Comparison of ENCODE assay signal across 21 mouse cellular contexts in genomic region chr16:44102925-44103324, GRCm38 (mm10). TPM values are rescaled to one million over a fixed set of nuclear protein-coding genes. Genes with fewer than 3 reads are reported as not detected.
A peak's percentile ranks its signal among the peaks of the same experiment; 100 is the strongest.
DNase-seq lines count a peak whose midpoint lies in the region; TF ChIP-seq lines count a peak whose summit lies in the region.
"Had no signal": no experiment of that assay in that cellular context is flagged by ENCODE, and none has a peak within 500 bp of the region (broad histone marks: within the 10 kb centered on the region; RNA-seq: fewer than 3 reads in every experiment).

No protein-coding gene starts in this region.

- H3K79me2 ChIP-seq in CH12.LX (replicated peaks; ENCODE audit: control insufficient read depth, extremely low read depth, insufficient read depth, poor library complexity, severe bottlenecking): no peaks in the 10 kb centered on the region

- no peak overlapping the region for H3K27ac ChIP-seq in gastrocnemius, adult 2 months
- H3K27ac ChIP-seq in left cerebral cortex, adult 2 months: no peak overlapping the region
- no peak overlapping the region for H3K27ac ChIP-seq in CH12.LX (ENCODE audit: insufficient read depth, low read depth)
- H3K27ac ChIP-seq in thymus, adult 2 months (ENCODE audit: control insufficient read depth, insufficient read depth, low read length): no peak overlapping the region
- H3K27ac ChIP-seq: limb, embryonic 13.5 days; liver, embryonic 15.5 days; stomach, embryonic 15.5 days had no signal

- no peak for DNase-seq in gastrocnemius, adult 2 months
- no peak for DNase-seq in gastrocnemius, postnatal 36 days
- DNase-seq in left cerebral cortex, adult 2 months (ENCODE audit: extremely low spot score in 1 of 2, low spot score in 2 of 2): no peak
- no peak for DNase-seq in left cerebral cortex, postnatal 36 days (ENCODE audit: low spot score in 2 of 2)
- no peak for DNase-seq in CH12.LX (ENCODE audit: extremely low read depth)
- DNase-seq in induced T-regulatory cell, adult 2 months (ENCODE audit: low read depth): peak; percentile 8
- DNase-seq in neural tube, embryonic 10.5 days (ENCODE audit: extremely low spot score, low spot score): no peak
- no peak for DNase-seq in thymus, adult 2 months
- DNase-seq: adrenal gland, adult 2 months; cerebellum, postnatal 14 days; embryo, embryonic 11 days; heart, adult 18-20 months; heart, postnatal 4 days; kidney, postnatal 4 days; midbrain, embryonic 14.5 days; right cerebral cortex, postnatal 25 days had no signal

- 96% methylated on average over 2 of the region's 2 CpGs for WGBS in thymus, adult 2 months

- peaks cover 54 to 86% of the 10 kb centered on the region in 2 experiments for H3K36me3 ChIP-seq in CH12.LX (replicated peaks in 1 of 2; ENCODE audit: control insufficient read depth in 1 of 2, insufficient read depth in 1 of 2, low read length in 1 of 2)
- peaks cover 58% of the 10 kb centered on the region for H3K36me3 ChIP-seq in thymus, adult 2 months (ENCODE audit: control insufficient read depth, insufficient read depth, low read length)

- in situ Hi-C loops in CH12.LX (cut with MboI; ENCODE audit: low pct_ligation_motif_present, low pct_unique_long_range_greater_than_20kb, low sequenced_read_pairs): no loop called here

- H3K9me3 ChIP-seq in CH12.LX (replicated peaks; ENCODE audit: low read length): no peaks in the 10 kb centered on the region
- H3K9me3 ChIP-seq: G1E; limb, embryonic 13.5 days; liver, embryonic 15.5 days; megakaryocyte, embryonic 14.5 days; stomach, embryonic 15.5 days had no signal

- H3K4me1 ChIP-seq in CH12.LX (ENCODE audit: control insufficient read depth in 1 of 2, insufficient read depth in 2 of 2): no peaks in the 10 kb centered on the region; a peak in 1 of 4 replicates
- no peaks in the 10 kb centered on the region for H3K4me1 ChIP-seq in thymus, adult 2 months (replicated peaks; ENCODE audit: control insufficient read depth, insufficient read depth, low read length)
- H3K4me1 ChIP-seq: limb, embryonic 13.5 days; liver, embryonic 15.5 days; megakaryocyte, embryonic 14.5 days; stomach, embryonic 15.5 days had no signal

- no peak for TF ChIP-seq POLR2A in CH12.LX (IDR thresholded peaks at IDR 0.05; ENCODE audit: low read depth, low read length)
- no peak for TF ChIP-seq POLR2A in thymus, adult 2 months (IDR thresholded peaks at IDR 0.05; ENCODE audit: control insufficient read depth, extremely low read depth, insufficient read depth, low read length, poor library complexity)

- no peak overlapping the region for H3K4me3 ChIP-seq in gastrocnemius, adult 2 months
- no peak overlapping the region for H3K4me3 ChIP-seq in left cerebral cortex, adult 2 months
- no peak overlapping the region for H3K4me3 ChIP-seq in CH12.LX (replicated peaks in 1 of 3; ENCODE audit: low read depth in 2 of 3, low read length in 2 of 3, poor library complexity in 1 of 3)
- no peak overlapping the region for H3K4me3 ChIP-seq in thymus, adult 2 months (ENCODE audit: control insufficient read depth, insufficient read depth, low read length)
- H3K4me3 ChIP-seq: limb, embryonic 13.5 days; liver, embryonic 15.5 days; megakaryocyte, embryonic 14.5 days; stomach, embryonic 15.5 days had no signal

- H3K4me2 ChIP-seq in CH12.LX (ENCODE audit: insufficient read depth, low read depth, poor library complexity, severe bottlenecking): no peak overlapping the region
- H3K4me2 ChIP-seq: limb, embryonic 13.5 days; liver, embryonic 15.5 days; stomach, embryonic 15.5 days had no signal

- no peak for TF ChIP-seq EP300 in CH12.LX (IDR thresholded peaks at IDR 0.05; ENCODE audit: low read length)

- dilution Hi-C loops in CH12.LX (cut with MboI; ENCODE audit: extremely low pct_ligation_motif_present, extremely low pct_unique_long_range_greater_than_20kb, low sequenced_read_pairs): no loop called here

- intact Hi-C loops in gastrocnemius, adult 2 months (cut with DNase I): no loop called here
- intact Hi-C loops in gastrocnemius, postnatal 36 days (cut with DNase I): no loop called here
- intact Hi-C loops in left cerebral cortex, adult 2 months (cut with DNase I): no loop called here
- intact Hi-C loops in left cerebral cortex, postnatal 36 days (cut with DNase I): no loop called here

- H3K9ac ChIP-seq in CH12.LX (ENCODE audit: insufficient read depth, low read depth): no peak overlapping the region
- H3K9ac ChIP-seq: limb, embryonic 13.5 days; liver, embryonic 15.5 days; stomach, embryonic 15.5 days had no signal

- peak; percentile 32; the same call in 1 of the 2 replicates for TF ChIP-seq CTCF in gastrocnemius, adult 2 months (IDR thresholded peaks at IDR 0.05)
- TF ChIP-seq CTCF in left cerebral cortex, adult 2 months (IDR thresholded peaks at IDR 0.05): peak; percentile 24
- TF ChIP-seq CTCF in CH12.LX (conservative IDR thresholded peaks at IDR 0.05 in 1 of 2, IDR thresholded peaks at IDR 0.05 in 1 of 2; ENCODE audit: low read depth in 2 of 2, low read length in 2 of 2): peak; percentile 20 to 40; a peak in 2 of 4 replicates
- no peak for TF ChIP-seq CTCF in thymus, adult 2 months (IDR thresholded peaks at IDR 0.05; ENCODE audit: borderline replicate concordance, control insufficient read depth, extremely low read depth, insufficient read depth, low read length, poor library complexity)

- TF ChIP-seq RAD21 in CH12.LX (IDR thresholded peaks at IDR 0.05; ENCODE audit: low read depth, low read length): no peak

- H3K27me3 ChIP-seq in CH12.LX (replicated peaks): no peaks in the 10 kb centered on the region
- H3K27me3 ChIP-seq in thymus, adult 2 months (ENCODE audit: control insufficient read depth, insufficient read depth, low read length): no peaks in the 10 kb centered on the region
- H3K27me3 ChIP-seq: limb, embryonic 13.5 days; liver, embryonic 15.5 days; megakaryocyte, embryonic 14.5 days; stomach, embryonic 15.5 days had no signal

TF ChIP-seq in CH12.LX, 34 proteins besides CTCF, POLR2A, EP300 and RAD21:
- TF ChIP-seq SMC3 (IDR thresholded peaks at IDR 0.05; ENCODE audit: low read depth, low read length): no peak
- TF ChIP-seq TCF12 (IDR thresholded peaks at IDR 0.05; ENCODE audit: low read depth, low read length): no peak
- TF ChIP-seq ETS1 (conservative IDR thresholded peaks at IDR 0.05; ENCODE audit: low read depth, low read length): no peak
- TF ChIP-seq MAX (IDR thresholded peaks at IDR 0.05; ENCODE audit: low read length): no peak
- no peak for TF ChIP-seq TBP (conservative IDR thresholded peaks at IDR 0.05; ENCODE audit: low read depth, low read length)
- no peak for TF ChIP-seq ZKSCAN1 (IDR thresholded peaks at IDR 0.05; ENCODE audit: borderline replicate concordance, low read depth, low read length)
- no peak for TF ChIP-seq USF1 (IDR thresholded peaks at IDR 0.05; ENCODE audit: low read depth, low read length)
- no peak for TF ChIP-seq GABPA (IDR thresholded peaks at IDR 0.05; ENCODE audit: insufficient replicate concordance, low read depth, low read length)
- no peak for TF ChIP-seq CHD1 (IDR thresholded peaks at IDR 0.05; ENCODE audit: low read depth, low read length)
- no peak for TF ChIP-seq IRF4 (IDR thresholded peaks at IDR 0.05; ENCODE audit: low read depth, low read length)
- no peak for TF ChIP-seq RCOR1 (conservative IDR thresholded peaks at IDR 0.05; ENCODE audit: low read depth, low read length)
- no peak for TF ChIP-seq ZNF384 (IDR thresholded peaks at IDR 0.05; ENCODE audit: low read depth, low read length)
- no peak for TF ChIP-seq UBTF (IDR thresholded peaks at IDR 0.05; ENCODE audit: low read depth, low read length)
- TF ChIP-seq MYC (IDR thresholded peaks at IDR 0.05; ENCODE audit: low read depth, low read length): no peak
- TF ChIP-seq E2F4 (IDR thresholded peaks at IDR 0.05; ENCODE audit: insufficient replicate concordance, low read depth, low read length): no peak
- TF ChIP-seq HCFC1 (IDR thresholded peaks at IDR 0.05; ENCODE audit: low read depth, low read length): no peak

RNA-seq across cellular contexts. Expression of gene Atp6v1a, which starts 36.6 kb away (rescaled TPM):
- 10 to 100 TPM; 17.0 to 20.1 TPM for total RNA-seq in gastrocnemius, adult 2 months (2021)
- total RNA-seq in gastrocnemius, postnatal 36 days (2021): 10 to 100 TPM; 20.5 to 21.6 TPM
- total RNA-seq in left cerebral cortex, adult 2 months (2021): 100 to 1,000 TPM; 428 to 489 TPM
- total RNA-seq in left cerebral cortex, postnatal 36 days (2021): 100 to 1,000 TPM; 437 to 470 TPM
- total RNA-seq in CH12.LX (2012; rRNA removed): 72.4 and 78.5 TPM in 2 replicates
- 104 and 113 TPM in 2 replicates for total RNA-seq in CH12.LX (2014; rRNA removed)
- polyA plus RNA-seq in CH12.LX (2012; ENCODE audit: insufficient read length, low read depth): 71.2 and 75.0 TPM in 2 replicates
- 17.2 and 18.4 TPM in 2 replicates for polyA plus RNA-seq in thymus, adult 2 months (2012; rRNA removed)

RNA-seq across cellular contexts. Expression of gene Naa50, which starts 36.7 kb away (rescaled TPM):
- total RNA-seq in gastrocnemius, adult 2 months (2021): 100 to 1,000 TPM; 181 to 195 TPM
- 100 to 1,000 TPM; 161 to 167 TPM for total RNA-seq in gastrocnemius, postnatal 36 days (2021)
- total RNA-seq in left cerebral cortex, adult 2 months (2021): 10 to 100 TPM; 61.6 to 62.8 TPM
- total RNA-seq in left cerebral cortex, postnatal 36 days (2021): 10 to 100 TPM; 53.6 to 62.7 TPM
- total RNA-seq in CH12.LX (2012; rRNA removed) (40.1 and 57.5 TPM in 2 replicates), CH12.LX (2014; rRNA removed) (121 and 122 TPM in 2 replicates)
- 186 and 200 TPM in 2 replicates for polyA plus RNA-seq in CH12.LX (2012; ENCODE audit: insufficient read length, low read depth)
- polyA plus RNA-seq in thymus, adult 2 months (2012; rRNA removed): 8.7 and 12.9 TPM in 2 replicates

RNA-seq across cellular contexts. Expression of gene Gramd1c, which starts 39.8 kb away (rescaled TPM):
- total RNA-seq in gastrocnemius, adult 2 months (2021): under 1 TPM; 0.18 to 0.42 TPM
- total RNA-seq in gastrocnemius, postnatal 36 days (2021): under 1 TPM; 0.20 to 0.38 TPM
- 1 to 10 TPM; 1.7 to 2.0 TPM for total RNA-seq in left cerebral cortex, adult 2 months (2021)
- total RNA-seq in left cerebral cortex, postnatal 36 days (2021): 1 to 10 TPM; 1.3 TPM
- total RNA-seq in CH12.LX (2012; rRNA removed) (1.5 and 1.9 TPM in 2 replicates), CH12.LX (2014; rRNA removed) (3.9 and 5.1 TPM in 2 replicates)
- 3.1 and 3.5 TPM in 2 replicates for polyA plus RNA-seq in CH12.LX (2012; ENCODE audit: insufficient read length, low read depth)
- polyA plus RNA-seq in thymus, adult 2 months (2012; rRNA removed): 0.38 and 0.62 TPM in 2 replicates
